Mouse (Mus musculus): ENCODE measurements at regions not wholly inside any gene's neighbourhood (a gene's known extent, or its start where the extent isn't known, plus 50 kb on each side); places are given as distances from the start of the nearest gene placed in this dataset.

DNA sequence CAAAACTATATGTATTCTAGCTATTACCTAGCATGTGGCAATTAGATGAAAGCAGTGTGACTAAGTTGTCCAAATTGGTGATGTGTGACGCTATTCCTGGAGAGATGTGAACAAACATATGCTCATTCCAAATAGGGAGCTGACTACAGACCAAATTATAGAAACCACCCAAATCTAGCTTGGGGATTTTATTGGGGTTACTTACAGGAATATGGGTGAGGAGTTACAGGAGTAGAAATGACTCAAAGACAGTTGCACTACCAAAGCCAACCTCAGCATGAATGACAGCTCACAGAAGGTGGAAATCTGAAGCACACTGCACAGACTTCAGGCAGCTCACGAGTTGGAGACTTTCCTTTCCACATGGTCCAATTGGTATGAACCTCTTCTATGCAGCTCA is 326.5 kb upstream of the Sdr16c6 start:
- no peak for TF ChIP-seq CTCF (IDR thresholded peaks at IDR 0.05; ENCODE audit: borderline replicate concordance, insufficient read depth, low read length)
- no peak for TF ChIP-seq POLR2A (IDR thresholded peaks at IDR 0.05; ENCODE audit: low read depth, low read length)

All from embryonic fibroblast, embryonic 13.5 days (primary cell).